Mouse (Mus musculus): Measurements from ENCODE around the gene Surf2. TPM values are rescaled to one million over a fixed set of nuclear protein-coding genes. Genes with fewer than 3 reads are reported as not detected.

The Surf2 gene
- total RNA-seq, 2 experiments from 2014 or later: 11.5 to 12.5 TPM

DNA sequence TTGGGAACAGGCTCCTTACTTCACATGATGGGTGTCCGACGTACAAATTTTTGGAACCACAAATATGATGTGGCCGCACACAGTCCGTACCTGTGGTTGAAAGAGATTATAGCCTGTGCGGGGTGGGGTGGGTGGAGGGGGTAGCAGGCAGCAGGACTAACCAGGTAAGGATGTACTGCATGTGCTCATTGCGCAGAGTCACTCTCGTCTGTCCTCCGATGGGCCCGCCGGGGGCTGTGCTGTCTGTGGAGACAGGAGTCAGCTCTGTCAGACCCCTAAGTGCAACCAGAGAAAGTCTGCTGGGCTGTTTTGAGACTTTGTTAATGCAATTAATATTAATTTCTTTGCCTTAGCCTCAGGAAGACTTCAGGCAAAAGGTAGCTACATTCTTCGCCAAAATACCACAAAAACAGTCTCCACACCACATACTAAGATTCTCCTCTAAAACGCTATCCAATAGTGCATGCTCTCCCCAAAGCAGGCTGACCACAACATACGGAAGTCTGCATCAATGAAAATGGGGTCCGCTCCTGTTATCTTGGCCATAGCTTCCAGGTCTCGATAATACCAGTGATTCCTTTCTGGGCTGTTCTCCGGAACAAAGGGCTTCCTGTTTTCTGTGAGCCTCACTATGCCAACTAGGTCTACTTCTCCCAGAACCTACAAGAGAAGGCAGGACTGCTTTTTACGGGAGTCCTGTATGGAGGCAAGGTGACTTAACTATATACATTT, 2.6 kb upstream of the Surf2 start:
- no peak for DNase-seq (ENCODE audit: low spot score)

DNA sequence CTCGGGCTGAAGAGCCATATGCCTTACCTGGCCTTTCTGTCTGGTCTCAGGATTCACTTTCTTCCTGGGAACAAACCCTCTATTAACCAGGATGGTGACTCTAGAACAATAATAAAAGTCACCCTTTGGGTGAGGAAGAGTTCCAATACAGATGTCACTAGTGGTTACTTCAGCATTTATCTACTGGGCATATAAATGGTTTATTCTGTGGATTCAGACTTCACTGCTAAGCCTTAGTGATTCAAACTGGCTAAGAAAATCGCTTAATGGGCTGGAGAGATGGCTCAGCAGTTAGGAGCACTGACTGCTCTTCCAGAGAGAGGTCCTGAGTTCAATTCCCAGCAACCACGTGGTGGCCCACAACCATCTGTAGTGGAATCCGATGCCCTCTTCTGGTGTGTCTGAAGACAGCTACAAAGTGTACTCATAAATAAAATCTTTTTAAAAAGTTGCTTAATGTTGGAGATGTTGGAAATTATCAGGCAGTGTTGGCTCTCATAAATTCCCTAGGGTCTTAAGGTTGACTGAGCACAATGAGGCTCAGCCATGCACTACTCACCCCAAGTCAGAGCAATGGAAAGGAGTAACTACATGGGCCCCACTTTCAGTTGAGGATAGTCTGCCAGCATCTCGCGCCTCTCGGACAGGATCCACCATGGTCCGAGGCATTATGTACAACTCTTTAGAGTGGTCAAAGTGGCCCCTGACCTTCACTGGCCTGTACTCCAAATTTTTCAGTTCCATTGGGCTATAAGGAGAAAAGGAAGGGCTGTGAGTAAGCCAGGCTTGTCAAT, 1.8 kb upstream of the Surf2 start:
- no peak for DNase-seq (ENCODE audit: low spot score)

DNA sequence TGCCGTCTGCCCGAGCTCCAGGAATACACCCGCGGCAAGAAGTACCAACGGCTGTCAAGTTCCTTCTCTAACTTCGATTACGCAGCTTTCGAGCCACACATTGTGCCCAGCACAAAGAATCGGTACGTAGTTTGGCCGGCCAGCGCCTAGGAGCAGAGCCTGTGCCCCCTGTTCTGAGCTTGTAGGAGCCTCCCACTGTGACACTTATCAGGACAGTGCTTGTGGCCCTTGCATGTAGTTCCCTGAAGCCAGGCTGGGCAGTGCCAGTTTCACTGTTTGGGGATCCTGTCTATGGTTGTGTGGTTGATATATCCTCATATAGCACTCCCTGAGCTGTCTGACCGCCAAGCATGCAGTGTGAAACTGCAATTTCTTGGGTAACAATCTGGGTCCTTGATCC, 571 bp downstream of the Surf2 start:
- no peak for DNase-seq (ENCODE audit: low spot score)

DNA sequence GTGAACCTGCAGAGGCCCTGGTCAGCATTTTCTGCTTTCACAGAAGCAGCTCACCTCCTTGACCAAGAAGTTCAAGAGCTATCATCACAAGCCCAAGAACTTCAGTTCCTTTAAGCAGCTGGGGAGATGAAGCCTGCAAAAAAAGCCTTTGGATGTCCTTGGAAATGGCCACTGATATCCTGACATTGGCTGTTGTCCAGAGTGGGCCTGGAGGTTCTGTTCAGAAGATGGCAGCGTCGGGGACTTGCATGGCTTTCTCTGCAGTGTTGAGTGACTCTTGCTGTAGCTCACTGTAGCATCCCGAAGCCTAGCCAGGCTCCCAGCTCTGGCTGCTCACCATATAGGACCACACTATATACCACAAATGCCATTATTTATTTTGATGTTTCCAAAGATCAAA, 3.5 kb downstream of the Surf2 start:
- no peak for DNase-seq (ENCODE audit: low spot score)

DNA sequence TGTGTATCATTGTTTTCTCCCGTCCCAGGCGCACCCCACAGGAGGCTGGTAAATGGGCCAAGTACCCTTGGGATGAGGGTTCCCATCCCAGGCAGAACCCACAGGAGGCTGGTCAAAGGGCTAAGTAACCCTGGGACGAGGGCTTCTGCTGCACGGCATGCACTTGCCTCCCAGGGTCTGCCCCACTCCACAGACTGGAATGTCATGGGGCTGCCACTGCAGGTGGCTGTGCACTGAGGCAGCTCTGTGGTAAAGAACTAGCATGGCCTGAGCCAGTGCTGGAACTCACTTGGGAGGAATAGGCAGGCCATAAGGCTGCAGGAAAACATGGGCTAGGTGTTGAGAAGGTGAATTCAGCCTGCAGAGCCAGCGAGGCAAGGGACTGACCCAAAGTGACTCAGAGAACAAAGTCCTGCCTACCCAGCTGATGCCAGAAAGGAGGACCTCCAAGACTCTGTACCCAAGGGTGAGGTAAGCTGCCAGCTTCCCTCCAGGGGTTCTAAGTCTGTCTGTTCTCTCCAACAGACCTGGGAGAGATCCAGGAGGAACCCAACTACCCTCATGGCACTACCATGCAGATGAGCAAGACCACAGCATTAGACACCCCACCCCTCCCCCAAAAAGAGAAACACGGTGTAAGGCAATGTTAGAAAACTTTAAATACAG, 4.2 kb downstream of the Surf2 start:
- no peak for DNase-seq (ENCODE audit: low spot score)

DNA sequence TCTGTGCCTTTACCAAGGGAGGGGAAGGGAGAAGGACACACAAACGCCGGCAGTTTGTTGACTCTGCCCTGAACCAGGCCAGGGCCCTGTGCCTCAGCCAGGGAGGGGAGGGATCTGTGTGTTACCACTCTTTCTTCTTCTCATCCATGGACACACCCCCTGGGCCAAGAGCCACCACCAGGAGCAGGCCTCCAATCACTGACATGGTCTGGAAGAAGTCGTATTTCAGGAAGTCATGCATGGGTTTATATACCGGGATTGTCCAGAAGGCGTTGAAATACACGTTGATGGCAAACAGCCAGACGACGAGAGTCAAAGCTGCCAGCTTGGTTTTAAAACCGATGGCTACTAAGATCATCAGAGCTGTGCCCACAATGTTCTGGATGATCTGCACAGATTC, 5.6 kb downstream of the Surf2 start:
- no peak for DNase-seq (ENCODE audit: low spot score)

DNA sequence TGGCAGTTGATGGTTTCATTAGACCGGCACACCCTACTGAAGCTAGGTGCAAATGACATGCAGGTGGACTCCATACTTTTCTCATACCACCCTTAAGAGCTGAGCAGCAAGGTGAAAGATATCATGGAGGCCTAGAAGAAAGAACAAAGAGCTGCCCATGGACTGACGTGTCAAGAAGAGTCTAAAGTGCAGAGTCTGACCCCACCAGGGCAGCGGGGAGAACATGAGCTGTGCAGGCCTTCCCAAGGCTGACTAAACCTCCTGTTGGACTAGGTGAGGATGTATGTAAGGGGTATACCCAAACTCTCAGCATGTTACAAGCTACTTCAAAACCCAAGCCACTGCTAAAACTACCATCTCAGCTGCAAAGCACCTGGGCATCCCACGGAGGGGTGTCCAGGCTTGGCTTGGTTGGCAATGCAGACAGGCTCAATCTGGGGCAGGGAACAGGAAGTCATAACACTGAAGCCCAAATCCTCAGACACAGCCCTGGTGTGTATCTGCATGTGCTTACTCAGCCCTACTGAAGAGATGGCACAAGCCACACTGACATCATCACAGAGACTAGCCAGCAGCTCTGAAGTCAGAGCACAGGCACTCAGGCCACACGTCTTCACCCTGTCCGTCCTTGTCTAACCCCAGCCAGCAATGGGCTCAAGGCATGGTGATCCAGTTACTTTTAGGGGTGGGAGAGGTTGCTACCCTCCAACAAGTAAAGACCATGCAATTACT, 11.7 kb downstream of the Surf2 start:
- no peak for DNase-seq (ENCODE audit: low spot score)

DNA sequence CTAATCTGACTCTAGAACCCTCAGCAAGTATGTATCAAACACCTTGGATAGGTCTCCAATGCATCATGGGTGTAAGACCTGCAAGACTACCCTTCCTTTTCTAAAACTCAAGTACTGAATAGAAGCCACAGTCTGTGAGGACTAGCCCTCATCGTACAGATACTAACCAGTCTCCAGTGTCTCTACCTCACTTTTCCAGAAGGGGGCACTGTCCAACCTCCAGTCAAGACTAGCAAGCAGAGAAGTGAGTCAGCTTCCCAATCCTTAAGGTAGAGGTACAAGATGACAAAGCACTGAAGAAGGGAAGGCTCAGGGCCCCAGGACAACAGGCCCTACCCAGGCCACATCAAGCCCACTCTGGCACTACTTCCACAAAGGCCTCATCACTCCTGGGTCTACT, 14.2 kb downstream of the Surf2 start:
- DNase-seq (ENCODE audit: low spot score): peak; percentile 64

DNA sequence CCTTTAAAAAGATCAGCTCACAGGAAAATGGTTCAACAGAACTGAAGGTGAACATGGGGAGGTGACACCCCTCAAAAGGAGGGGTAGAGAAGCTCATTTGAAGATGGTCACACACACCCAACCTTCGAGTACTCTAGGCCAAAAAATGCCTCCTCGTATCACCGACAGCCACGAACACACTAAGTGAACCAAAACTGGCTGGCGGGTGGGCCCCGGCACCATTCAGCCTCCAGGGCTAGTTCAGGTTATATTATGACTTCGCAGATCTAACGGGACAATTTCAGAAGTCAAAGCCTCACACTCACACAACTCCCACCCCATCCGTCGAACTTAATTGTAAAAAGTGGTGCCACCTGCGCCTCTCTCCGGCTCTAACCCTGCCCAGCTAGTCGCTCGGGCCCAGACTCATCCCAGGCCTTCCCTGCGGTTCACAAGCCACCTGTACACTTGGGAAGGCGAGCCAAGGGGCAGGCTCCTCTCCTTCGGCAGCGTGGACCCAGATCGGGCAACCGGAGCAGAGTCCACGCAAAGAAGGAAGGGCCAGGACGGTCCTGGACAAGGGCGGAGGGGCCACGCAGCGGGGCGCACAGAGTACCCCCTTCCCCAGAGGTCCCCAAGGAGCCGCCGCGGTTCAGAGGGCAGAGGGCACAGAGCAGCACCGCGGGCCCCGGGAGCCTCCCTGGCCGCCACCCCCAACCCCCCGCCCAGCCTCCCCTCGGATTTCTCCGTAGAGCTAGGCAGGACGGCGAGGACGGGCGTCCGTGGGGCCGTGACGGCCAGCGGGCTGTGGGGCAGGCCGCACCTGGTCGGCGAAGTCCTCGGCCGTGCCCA, 16.5 kb downstream of the Surf2 start:
- DNase-seq (ENCODE audit: low spot score): peak; percentile 21

DNA sequence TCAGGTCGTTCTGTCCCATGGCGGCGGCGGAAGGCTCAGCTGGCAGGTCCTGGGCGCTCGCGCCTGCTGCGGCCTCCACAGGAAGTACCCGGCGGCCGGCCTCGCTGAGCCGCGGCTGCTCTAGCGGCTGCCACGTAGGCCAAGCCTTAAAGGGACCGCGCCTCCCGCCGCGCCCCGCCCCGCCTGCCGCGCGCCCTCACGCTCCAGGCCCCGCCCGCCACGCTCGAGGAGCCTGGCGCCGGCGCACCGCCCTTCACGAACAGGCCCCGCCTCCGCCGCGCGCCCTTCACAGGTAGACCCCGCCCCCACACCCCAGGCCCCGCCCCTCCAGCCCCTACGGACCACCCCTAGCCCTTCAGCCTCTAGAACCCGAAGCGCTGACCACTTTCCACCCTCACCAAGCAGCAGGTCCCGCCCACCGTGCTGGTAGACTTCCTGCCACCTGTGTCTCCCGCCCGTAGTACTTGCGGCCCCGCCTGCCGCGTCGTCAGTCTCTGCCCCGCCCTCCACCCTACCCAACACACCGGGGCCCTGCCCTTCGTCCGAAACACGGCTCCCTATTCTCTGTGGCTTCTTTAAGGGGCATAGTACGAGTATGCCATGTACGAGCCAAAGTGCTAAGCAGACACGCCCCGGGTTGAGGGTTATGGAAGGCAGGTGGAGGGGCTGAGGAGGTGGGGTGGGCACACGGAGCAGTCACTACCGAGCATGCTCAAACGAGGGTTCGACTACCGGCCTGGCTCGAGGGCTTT, 17.3 kb downstream of the Surf2 start, which contains the start of the genes Surf4 and Stkld1:
Gene Surf4, minus strand, starts transcription at position 625 of the 752 bp plus-strand sequence.
Gene Stkld1, plus strand, starts transcription at position 744 of the 752 bp plus-strand sequence.
- DNase-seq (ENCODE audit: low spot score): peak; percentile 89

DNA sequence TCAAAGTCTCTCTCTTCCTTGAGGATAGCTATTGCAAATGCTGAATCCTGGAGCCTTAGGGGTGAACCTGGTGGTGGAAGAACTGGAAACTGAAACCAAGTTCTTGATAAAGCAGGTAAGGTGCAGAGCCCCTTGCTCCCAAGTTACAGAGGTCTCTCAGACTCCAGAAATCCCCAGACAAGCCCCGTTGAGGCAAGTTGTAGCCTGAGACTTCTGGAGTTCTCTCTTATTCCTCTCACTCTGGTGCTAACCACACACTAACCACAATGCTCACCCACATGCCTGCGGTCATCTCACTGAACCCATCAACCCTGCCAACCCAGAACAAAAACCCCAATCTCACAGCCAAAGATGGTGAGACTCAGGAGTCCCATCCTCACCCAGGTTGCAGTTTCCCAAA, 19.1 kb downstream of the Surf2 start:
- DNase-seq (ENCODE audit: low spot score): no peak

DNA sequence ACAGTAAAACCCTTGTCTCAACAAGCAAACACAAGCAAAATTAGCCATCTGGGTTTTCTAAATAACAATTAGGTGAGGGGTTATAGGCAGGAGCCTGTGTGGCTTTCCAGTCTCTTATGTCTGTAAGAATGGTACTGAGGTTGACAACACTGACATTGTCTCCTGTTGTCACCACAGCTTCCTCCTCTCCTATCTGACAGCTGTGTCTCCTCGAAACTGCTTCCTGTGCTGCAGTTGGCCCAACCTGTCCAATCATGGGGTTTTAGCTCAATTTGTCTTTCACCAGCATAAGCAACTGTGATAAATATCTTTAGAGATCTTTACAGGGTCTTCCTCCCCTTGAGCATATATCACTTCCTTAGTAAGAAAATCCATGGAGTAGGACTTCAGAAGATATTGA, 20.3 kb downstream of the Surf2 start:
- DNase-seq (ENCODE audit: low spot score): no peak

DNA sequence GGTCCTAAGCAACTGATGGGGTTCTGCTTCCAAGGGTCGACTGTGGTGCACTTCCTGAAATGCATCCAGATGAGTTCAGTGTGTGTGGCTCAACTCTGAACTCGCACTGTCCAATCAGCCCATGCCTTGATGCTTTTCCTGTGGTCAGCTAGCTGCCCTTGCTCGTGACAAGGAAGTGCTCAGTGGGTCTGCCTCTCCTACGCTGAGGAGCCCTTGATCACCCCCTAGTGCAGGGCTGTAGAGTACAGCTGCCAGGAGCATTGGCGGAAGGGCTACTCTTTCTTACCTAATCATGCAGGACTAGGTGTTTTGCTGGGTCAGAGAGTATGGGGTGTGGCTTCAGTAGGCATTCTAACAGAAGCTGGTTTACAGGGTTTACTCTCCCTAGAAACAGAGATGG, 25.4 kb downstream of the Surf2 start:
- DNase-seq (ENCODE audit: low spot score): no peak

DNA sequence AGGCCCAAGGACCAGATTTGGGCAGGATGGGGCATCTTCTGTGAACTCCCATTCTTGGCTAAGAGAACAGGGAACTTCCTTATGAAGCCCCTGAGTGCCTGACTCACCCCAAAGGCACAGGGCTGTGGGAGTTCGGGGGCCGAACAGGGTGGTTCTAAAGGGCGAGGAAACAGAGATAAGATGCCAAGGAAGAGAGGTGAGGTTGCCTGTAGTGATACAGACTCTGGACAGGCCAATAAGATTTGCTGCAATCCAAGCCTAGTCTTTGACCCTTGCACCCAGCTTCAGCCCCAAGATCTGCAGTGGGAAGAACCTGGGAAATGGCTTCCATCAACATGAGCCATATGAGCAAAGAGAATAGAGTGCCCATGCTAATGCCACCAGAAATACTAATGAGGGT, 27.1 kb downstream of the Surf2 start:
- no peak for DNase-seq (ENCODE audit: low spot score)

DNA sequence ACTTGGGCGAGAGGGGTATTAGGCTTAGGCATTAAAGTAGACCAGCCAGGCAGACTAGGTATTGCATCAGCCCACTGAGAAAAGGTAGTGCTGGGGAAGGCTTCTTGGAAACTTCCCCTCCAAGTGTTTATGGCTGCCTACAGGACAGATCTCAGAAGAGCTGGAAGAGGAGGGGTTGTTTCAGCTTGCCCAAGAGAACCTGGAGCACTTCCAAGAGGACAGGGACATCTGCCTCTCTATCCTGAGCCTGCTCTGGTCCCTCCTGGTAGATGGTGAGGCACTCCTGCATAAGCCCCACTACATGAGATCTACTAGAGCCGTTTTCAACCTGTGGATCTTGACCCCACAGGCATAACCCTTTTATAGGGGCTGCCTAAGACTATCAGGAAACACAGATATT, 34.2 kb downstream of the Surf2 start:
- DNase-seq (ENCODE audit: low spot score): no peak

DNA sequence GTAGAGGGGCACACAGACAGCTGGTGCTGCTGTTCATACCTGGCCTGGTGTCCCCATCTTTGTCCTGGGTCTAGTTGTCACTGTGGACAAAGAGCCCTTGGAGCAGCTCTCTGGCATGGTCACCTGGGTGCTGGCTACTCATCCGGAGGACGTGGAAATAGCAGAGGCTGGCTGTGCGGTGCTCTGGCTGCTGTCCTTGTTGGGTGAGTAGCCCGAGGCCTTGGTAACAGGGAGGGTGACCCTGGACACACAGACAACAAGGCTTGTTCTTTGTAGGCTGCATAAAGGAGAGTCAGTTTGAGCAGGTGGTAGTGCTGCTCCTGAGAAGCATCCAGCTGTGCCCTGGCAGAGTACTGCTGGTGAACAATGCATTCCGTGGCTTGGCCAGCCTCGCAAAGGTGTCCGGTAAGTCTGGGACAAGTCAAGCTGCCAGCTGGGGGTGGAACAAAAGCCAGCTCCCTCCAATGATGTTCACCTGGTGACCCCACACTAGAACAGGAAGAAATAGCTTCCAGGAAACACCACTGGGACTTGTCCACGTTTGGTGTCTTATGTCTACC, 35.3 kb downstream of the Surf2 start:
- DNase-seq (ENCODE audit: low spot score): no peak

DNA sequence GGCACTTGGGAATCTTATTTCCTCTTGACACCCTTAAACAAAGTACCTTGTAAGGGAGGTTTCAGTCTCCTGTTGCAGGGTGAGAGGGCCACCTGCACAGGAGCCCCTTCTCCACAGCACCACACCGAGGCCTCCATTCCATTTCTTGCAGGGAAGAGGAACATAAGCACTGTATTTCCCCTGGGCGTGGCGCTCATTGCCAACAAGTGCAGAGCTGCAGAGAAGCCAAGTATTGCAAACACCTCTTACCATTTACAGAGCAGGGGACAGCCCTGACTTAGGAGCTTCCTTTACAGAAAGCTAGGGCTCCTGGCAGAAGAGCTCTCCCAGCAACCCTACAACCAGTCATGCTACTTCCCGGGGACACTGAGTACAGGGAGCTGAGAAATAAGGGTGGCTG, 36.0 kb downstream of the Surf2 start:
- no peak for DNase-seq (ENCODE audit: low spot score)

DNA sequence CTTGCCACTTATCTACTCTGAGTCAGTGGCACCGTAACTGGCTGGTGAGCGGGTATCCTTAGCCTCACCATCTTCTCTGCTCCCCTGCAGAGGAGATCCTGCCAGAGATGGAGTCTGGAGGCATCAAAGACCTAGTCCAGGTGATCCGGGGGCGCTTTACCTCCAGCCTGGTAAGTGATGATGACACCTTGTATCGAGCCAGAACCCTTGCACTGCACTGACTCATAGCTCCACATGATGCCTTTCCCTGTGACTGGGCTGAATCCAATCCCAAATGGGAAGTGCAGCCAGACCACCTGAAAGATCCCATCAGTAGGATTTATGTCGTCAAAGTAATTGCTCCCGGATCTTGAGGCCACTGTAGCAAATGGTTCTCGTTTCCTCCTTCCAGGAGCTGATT, 36.7 kb downstream of the Surf2 start:
- DNase-seq (ENCODE audit: low spot score): no peak

DNA sequence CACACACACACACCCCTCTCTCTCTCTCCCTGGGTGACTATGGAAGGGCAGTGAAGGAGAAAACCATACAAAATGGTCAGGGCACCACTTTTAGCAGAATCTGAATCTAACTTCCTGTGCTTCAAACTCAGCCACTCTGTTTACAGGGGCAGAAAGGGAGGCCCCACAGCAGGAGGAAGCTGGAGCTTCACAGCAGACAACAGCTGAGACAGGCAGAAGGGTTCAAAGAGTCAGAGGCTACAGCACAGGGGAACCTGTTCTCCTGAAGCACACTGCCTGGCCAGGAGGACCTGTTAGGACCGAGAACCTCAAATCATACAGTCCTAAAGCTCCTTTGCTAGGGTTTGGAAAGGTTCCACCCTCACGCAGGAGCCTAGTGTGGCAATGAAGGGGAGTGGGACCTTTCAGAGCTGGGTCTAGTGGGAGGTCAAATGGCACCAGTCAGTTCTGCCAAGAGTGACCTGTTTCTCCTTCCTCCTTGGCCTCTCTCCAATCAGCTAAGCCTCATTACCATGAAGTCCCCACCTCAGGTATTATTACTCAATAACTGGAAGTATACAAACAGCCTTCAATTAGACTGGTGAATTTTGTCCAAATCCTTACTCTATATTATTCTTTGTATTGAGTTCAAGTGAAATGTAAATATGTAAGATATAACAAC, 38.7 kb downstream of the Surf2 start:
- DNase-seq (ENCODE audit: low spot score): no peak

Data from gastrocnemius, adult 18-20 months (tissue).